Mouse (Mus musculus) neural tube, embryonic 11.5 days (tissue): Measurements from ENCODE around the gene Six4. TPM values are rescaled to one million over a fixed set of nuclear protein-coding genes. Genes with fewer than 3 reads are reported as not detected.
A peak's percentile ranks its signal among the peaks of the same experiment; 100 is the strongest.

Experiments
- ATAC-seq: fragments of 200-750 bp; cut with Nextera tagmentation; 2 replicates; pipeline ENCODE4 v1.8.0; 2017; ENCODE audit warnings: moderate number of reproducible peaks, mild to moderate bottlenecking, moderate TSS enrichment, moderate library complexity; ENCODE audit not compliant: insufficient read depth, low FRiP score, low TSS enrichment
- DNase-seq: peaks from one replicate; pipeline ENCODE4 v3.0.0-alpha.2; 2015; ENCODE audit warnings: low spot score
- H3K27ac ChIP-seq: fragments of 300-500 bp; sonication (generic); 2 replicates; pipeline ENCODE4 v1.5.1; 2014; ENCODE audit warnings: low read depth, mild to moderate bottlenecking, low read length
- H3K27me3 ChIP-seq: fragments of 300-500 bp; sonication (generic); 2 replicates; pipeline ENCODE4 v1.6.1; 2014; ENCODE audit warnings: mild to moderate bottlenecking, low read length, mixed read lengths; ENCODE audit not compliant: control insufficient read depth, insufficient read depth
- H3K36me3 ChIP-seq: fragments of 300-500 bp; sonication (generic); 2 replicates; pipeline ENCODE4 v1.6.1; 2014; ENCODE audit warnings: mild to moderate bottlenecking, low read length, moderate library complexity, mixed read lengths; ENCODE audit not compliant: control insufficient read depth, insufficient read depth
- H3K4me1 ChIP-seq: fragments of 300-500 bp; sonication (generic); 2 replicates; pipeline ENCODE4 v1.6.1; 2014; ENCODE audit warnings: low read length, mixed read lengths; ENCODE audit not compliant: control insufficient read depth, insufficient read depth
- H3K4me2 ChIP-seq: fragments of 300-500 bp; sonication (generic); 2 replicates; pipeline ENCODE4 v1.6.1; 2014; ENCODE audit warnings: low read depth, mild to moderate bottlenecking, moderate library complexity
- H3K4me3 ChIP-seq: fragments of 300-500 bp; sonication (generic); 2 replicates; pipeline ENCODE4 v1.5.1; 2014; ENCODE audit warnings: low read depth, low read length
- H3K9ac ChIP-seq: fragments of 300-500 bp; sonication (generic); 2 replicates; pipeline ENCODE4 v1.6.1; 2014; ENCODE audit warnings: mild to moderate bottlenecking, low read length
- H3K9me3 ChIP-seq: fragments of 300-500 bp; sonication (generic); 2 replicates; pipeline ENCODE4 v1.6.1; 2016; ENCODE audit warnings: low read length; ENCODE audit not compliant: control insufficient read depth
- WGBS: fragments of 180-500 bp; shearing (Covaris S2); extraction: QIAGEN DNeasy Blood & Tissue Kit; methylation state at CpG from one replicate; pipeline ENCODE4 v1.1.7; 2014; 5-methylcytosine and 5-hydroxymethylcytosine counted together
- polyA plus RNA-seq: library from polyadenylated mRNA; unstranded; fragments of >200 nt; fragmentation: Nextera tagmentation; extraction: Ambion mirVana; gene quantifications from 2 replicates; pipeline ENCODE4 v1.2.1, GENCODE M21; 2014

Six4 gene
- polyA plus RNA-seq, 1 experiment from 2014 or later = 8.5 TPM

DNA sequence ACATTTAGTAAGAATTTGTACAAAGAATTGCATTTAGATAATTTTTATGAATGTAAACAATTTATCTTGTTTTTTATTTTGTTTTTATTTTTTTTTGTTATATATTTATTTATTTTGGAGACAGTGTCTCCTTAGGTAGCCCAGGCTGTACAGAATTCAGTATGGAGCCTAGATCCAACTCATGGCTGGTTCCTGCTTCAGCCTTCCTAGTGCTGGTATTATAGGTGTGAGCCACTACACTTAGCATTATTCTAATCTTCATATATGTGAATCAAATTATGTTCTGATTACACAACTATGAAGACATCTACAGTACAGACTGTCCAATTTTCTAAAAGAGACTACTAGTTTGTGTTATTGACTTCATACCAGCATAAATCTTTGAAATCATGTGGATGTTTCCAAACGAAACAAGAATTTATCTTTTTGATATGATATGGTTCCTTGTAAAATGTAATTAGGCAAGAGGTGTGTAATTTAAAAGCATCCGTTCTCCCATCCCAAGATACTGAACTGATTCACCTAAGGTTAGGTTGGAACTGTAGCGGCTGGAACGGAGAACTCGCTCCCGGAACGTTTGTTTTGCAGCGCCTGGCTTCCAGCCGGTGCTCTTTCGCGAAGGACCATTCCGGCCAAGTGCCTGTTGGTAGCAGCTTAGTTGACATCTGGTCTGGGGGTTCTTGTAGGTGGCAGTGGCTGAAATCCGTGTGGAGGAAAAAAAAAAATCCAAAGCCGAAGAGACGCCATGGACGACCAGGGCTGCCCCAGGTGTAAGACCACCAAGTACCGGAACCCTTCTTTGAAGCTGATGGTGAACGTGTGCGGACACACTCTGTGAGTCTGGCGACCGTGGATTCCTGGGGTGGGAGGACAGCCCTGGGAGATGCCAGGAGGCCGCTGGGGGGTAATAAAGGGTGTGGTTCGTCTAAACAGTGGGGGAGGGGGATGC is 10.1 kb upstream of the Six4 start, which contains the start of gene Mnat1:
TSS of gene Mnat1 (plus strand) at position 625 of the 949 bp plus-strand sequence.
- WGBS = 1% methylated on average over 23 of the region's 23 CpGs
- H3K27ac ChIP-seq = no peak within 1 kb of the TSS
- H3K36me3 ChIP-seq = no peaks in the 10 kb centered on the region
- peak within 1 kb of the TSS; percentile 49 for H3K4me2 ChIP-seq
- peak; percentile 45; the same call in 1 of the 2 replicates for ATAC-seq
- no peaks in the 10 kb centered on the region for H3K27me3 ChIP-seq
- H3K9ac ChIP-seq = peak within 1 kb of the TSS; percentile 79
- peak within 1 kb of the TSS; percentile 74 for H3K4me3 ChIP-seq
- peak; percentile 89 for DNase-seq
- H3K9me3 ChIP-seq = no peaks in the 10 kb centered on the region
- peaks cover 4% of the 10 kb centered on the region; the same call in 1 of the 2 replicates for H3K4me1 ChIP-seq

GRCm38 (mm10) chr12:73112326-73113087 is 749 bp downstream of the Six4 start:
- no peaks in the 10 kb centered on the region for H3K36me3 ChIP-seq
- WGBS = 0% methylated on average over 61 of the region's 71 CpGs
- DNase-seq = peak; percentile 70

DNA sequence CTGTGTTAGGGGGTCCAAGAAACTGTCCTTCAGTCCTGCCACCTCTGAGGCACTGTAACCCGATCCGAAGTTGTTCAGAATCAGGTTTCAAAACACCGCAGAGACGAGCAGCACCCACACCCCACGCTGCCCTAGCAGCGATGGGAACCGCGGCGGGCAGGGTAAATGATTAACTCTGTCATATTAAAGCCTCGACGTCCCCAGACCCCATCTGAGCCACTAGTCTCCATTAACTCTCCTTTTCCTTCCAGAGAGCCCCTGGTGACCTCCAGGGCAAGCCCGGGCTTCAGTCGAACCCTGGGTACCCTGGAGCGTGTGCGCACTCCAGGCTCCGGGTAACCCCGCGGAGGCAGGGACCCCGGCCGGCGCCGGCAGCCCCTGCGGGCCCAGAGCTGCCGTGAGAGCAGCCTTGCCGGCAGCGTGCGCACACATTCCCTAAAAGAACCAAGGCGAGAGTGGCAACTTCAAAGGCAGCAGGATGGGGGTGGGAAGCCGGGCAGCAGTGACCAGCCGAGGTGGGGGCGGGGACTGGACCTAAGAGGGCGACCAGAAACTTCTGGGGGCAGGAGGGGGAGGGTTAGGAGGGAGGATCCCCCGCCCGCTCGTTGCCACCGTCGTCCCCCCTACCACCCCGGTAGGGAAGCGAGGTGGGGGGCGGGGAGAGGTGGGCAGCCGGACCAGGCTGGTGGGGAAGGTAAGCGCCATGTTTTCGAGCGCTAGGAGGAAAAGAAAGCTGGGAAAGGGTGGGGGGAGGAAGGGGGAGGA is 1.5 kb downstream of the Six4 start:
- ATAC-seq = peak; percentile 52
- H3K36me3 ChIP-seq = no peaks in the 10 kb centered on the region

More at GRCm38 (mm10) chr12:73112326-73113087, 749 bp downstream of the Six4 start:
- Histone ChIP-seq H3K4me3 (peak overlapping the region; percentile 80), H3K4me2 (peak overlapping the region; percentile 97), H3K27ac (peak overlapping the region; percentile 92), H3K9me3 (no peaks in the 10 kb centered on the region), H3K4me1 (peaks cover 3% of the 10 kb centered on the region), H3K27me3 (no peaks in the 10 kb centered on the region), H3K9ac (peak overlapping the region; percentile 80)
- ATAC-seq = peak; percentile 48

GRCm38 (mm10) chr12:73110431-73111111 is 2.7 kb downstream of the Six4 start:
- H3K36me3 ChIP-seq = no peaks in the 10 kb centered on the region
- no peak overlapping the region for H3K27ac ChIP-seq
- no peaks in the 10 kb centered on the region for H3K27me3 ChIP-seq
- no peaks in the 10 kb centered on the region for H3K9me3 ChIP-seq
- H3K9ac ChIP-seq = 0 out of 2 replicates have a peak overlapping the region, but pooled peaks have one; percentile 19
- H3K4me3 ChIP-seq = peak overlapping the region; percentile 80
- ATAC-seq (no peak; the same call in 1 of the 2 replicates), DNase-seq (peak; percentile 36)
- H3K4me2 ChIP-seq = peak overlapping the region; percentile 97
- WGBS = under 1% methylated on average over 23 of the region's 23 CpGs
- peaks cover 3% of the 10 kb centered on the region for H3K4me1 ChIP-seq

More for the DNA sequence above, 1.5 kb downstream of the Six4 start:
- WGBS = under 1% methylated on average over 40 of the region's 44 CpGs
- H3K9me3 ChIP-seq = no peaks in the 10 kb centered on the region
- peaks cover 3% of the 10 kb centered on the region for H3K4me1 ChIP-seq
- peak overlapping the region; percentile 80 for H3K9ac ChIP-seq
- no peaks in the 10 kb centered on the region for H3K27me3 ChIP-seq
- peak; percentile 49 for DNase-seq
- H3K27ac ChIP-seq = peak overlapping the region; percentile 92
- peak overlapping the region; percentile 80 for H3K4me3 ChIP-seq
- peak overlapping the region; percentile 97 for H3K4me2 ChIP-seq

GRCm38 (mm10) chr12:73107821-73108220 is 5.4 kb downstream of the Six4 start:
- Histone ChIP-seq H3K9me3 (no peaks in the 10 kb centered on the region), H3K27me3 (no peaks in the 10 kb centered on the region), H3K36me3 (peaks cover 8% of the 10 kb centered on the region), H3K27ac (no peak overlapping the region), H3K4me3 (no peak overlapping the region), H3K4me1 (peaks cover 3% of the 10 kb centered on the region), H3K9ac (no peak overlapping the region), H3K4me2 (no peak overlapping the region)
- no peak for DNase-seq
- WGBS = 84% methylated on average over 2 of the region's 2 CpGs
- no peak for ATAC-seq

- H3K27me3 ChIP-seq = no peaks in the 10 kb centered on the region
- ATAC-seq = no peak
- no peak overlapping the region for H3K4me2 ChIP-seq
- H3K27ac ChIP-seq = no peak overlapping the region
- H3K36me3 ChIP-seq = peaks cover 8% of the 10 kb centered on the region
- DNase-seq = no peak
- H3K9ac ChIP-seq = no peak overlapping the region
- no peaks in the 10 kb centered on the region; the same call in 1 of the 2 replicates for H3K4me1 ChIP-seq
- WGBS = 95% methylated on average over 12 of the region's 12 CpGs
- no peaks in the 10 kb centered on the region for H3K9me3 ChIP-seq
- no peak overlapping the region for H3K4me3 ChIP-seq
Measured at GRCm38 (mm10) chr12:73103713-73104112, 9.5 kb downstream of the Six4 start.

GRCm38 (mm10) chr12:73098593-73098992 is 14.7 kb downstream of the Six4 start:
- no peak for ATAC-seq
- WGBS = 93% methylated on average over 4 of the region's 4 CpGs

More at GRCm38 (mm10) chr12:73098593-73098992, 14.7 kb downstream of the Six4 start:
- no peaks in the 10 kb centered on the region for H3K9me3 ChIP-seq
- no peak overlapping the region for H3K9ac ChIP-seq
- H3K4me3 ChIP-seq = no peak overlapping the region
- no peak overlapping the region for H3K27ac ChIP-seq
- DNase-seq = no peak
- H3K4me1 ChIP-seq = no peaks in the 10 kb centered on the region
- H3K36me3 ChIP-seq = peaks cover 6% of the 10 kb centered on the region
- no peak overlapping the region for H3K4me2 ChIP-seq
- H3K27me3 ChIP-seq = no peaks in the 10 kb centered on the region
